Mouse (Mus musculus): ENCODE measurements around the gene Rgl1. TPM values are rescaled to one million over a fixed set of nuclear protein-coding genes. Genes with fewer than 3 reads are reported as not detected.
"Not testable (repeated sequence)": the region's sequence is repeated elsewhere in the genome, so short reads cannot be mapped to it uniquely, and the experiment has no call there.

Gene Rgl1
- total RNA-seq, 1 experiment from 2014 or later, result 12.6 TPM

DNA sequence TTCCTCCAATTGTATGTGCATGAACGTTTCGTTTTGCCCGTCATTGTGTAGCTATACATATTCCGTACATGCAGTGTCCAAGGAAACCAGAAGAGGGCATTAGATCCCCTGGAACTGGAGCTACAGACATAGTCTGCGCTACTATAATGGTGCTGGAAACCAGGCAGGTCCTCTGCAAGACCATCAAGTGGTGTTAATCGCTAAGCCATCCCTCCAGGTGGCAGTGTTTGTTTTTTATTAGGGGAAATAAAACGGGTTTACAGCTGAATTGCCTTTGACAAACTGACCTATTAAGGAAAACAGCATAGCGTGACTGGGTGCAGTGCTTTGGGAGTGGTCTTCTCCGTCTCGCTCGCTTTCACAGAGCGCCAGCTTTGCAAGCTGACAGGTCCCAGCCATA, 24.1 kb upstream of the Rgl1 start:
- ATAC-seq (ENCODE audit: extremely low read depth, insufficient number of reproducible peaks, low FRiP score, poor library complexity, severe bottlenecking), result peak; percentile 81

DNA sequence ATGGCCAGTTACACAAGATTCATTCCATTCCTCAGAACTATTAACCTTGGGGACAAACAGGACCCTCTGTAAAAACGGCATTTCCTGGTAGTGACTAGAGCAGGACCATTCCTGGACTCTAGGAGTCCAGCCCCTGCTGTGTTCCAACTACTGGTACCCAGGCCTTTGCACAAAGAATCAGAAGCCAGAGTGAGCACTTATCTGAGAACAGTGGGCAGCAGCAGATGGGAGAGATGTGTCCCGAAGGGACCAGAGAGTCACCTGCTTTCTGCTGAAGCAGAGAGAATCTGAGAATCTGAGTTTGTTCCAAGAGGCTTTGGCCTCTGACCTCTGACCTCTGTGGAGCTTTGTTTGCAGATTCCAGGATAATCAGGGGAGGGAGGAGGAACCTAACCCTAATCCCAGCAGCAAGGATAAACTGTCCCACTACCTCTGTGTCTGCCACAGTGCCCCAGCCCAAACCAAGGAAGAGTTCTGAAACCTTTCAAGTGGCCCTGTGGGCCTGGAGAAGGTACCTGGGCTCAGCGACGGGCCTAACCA, 22.0 kb upstream of the Rgl1 start:
- ATAC-seq (ENCODE audit: extremely low read depth, insufficient number of reproducible peaks, low FRiP score, poor library complexity, severe bottlenecking), result no peak

DNA sequence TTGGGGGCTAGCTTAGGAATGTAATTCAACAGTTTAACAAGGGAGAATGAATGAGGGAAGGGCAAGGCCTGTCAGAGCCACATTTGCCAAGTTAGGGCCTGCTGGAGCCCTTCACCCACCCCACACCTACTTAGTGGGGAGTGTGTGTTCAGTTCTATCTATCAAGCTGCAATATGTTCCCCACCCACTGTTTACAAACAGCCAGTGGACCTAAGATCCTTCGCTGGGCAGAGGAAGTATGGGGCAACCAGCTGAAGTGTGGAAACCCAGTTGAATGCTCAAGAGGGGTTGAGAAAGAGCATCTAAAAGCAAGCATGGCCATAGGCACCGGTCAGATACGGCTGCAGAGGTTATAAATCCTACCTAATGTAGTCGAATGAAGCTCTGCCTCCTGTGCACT, 20.8 kb upstream of the Rgl1 start:
- ATAC-seq (ENCODE audit: extremely low read depth, insufficient number of reproducible peaks, low FRiP score, poor library complexity, severe bottlenecking), result peak; percentile 50

DNA sequence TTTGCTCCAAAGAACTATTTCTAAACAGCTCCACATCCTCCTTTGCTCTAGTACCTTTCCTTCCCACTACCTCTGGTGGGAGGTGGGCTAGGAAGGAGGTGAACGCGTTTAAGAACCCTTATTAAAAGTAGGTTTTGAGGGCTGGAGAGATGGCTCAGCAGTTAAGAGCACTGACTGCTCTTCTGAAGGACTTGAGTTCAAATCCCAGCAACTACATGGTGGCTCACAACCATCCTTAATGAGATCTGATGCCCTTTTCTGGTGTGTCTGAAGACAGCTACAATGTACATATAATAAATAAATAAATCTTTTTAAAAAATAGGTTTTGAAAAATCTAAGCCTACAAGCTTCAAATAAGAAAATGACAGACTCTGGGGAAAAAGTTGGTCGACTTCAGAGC, 19.3 kb upstream of the Rgl1 start:
- not testable (repeated sequence) for ATAC-seq (ENCODE audit: extremely low read depth, insufficient number of reproducible peaks, low FRiP score, poor library complexity, severe bottlenecking)

DNA sequence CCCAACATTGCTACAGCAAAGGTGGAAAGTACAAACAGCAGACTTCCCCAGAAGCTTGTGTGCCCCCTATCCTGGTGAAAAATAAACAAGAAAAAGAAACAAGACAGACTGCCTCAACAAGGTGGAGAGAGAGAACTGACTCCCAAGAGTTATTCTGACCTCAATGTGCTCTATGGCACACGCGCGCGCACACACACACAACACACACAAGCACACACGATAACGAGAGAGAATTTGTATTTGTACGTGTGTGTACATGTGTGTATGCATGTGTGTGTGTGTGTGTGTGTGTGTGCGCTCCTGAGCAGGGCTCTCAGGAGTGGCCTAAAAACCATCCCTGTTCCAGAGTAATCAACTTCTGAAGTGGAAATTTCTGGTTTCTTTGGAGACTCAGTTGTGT, 18.5 kb upstream of the Rgl1 start:
- ATAC-seq (ENCODE audit: extremely low read depth, insufficient number of reproducible peaks, low FRiP score, poor library complexity, severe bottlenecking), result no peak

DNA sequence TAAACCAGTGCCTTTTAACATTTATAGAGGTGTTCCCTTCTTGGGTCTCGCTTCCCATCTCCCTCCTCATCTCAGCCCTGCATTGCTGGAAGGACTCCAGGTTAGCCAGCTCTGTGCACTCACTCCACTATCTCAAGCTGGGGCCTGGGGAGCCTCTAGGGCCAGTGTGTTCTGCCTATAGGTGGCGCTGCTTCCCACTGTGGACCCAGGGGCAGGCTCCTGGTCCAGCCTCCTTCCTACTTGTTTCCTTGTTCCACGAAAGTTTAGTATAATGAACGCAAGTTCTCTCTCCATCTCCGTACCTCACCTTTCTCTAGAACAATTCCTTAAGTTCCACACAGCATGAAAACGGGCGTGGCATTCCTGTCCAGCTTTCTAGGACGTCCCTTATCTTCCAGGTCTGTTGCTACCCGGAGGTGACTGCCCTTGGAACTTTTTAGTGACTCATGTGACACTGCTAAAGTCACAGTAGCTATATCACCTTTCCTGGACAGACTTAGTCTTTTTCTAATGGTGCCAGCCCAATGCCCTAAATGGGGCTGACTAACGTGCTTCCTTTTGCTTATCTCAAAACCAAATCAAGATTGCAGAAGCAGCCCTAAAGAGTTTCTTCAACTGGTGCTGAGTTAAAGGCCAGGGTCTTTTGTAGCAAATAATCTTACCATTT, 13.1 kb upstream of the Rgl1 start:
- peak; percentile 81 for ATAC-seq (ENCODE audit: extremely low read depth, insufficient number of reproducible peaks, low FRiP score, poor library complexity, severe bottlenecking)

DNA sequence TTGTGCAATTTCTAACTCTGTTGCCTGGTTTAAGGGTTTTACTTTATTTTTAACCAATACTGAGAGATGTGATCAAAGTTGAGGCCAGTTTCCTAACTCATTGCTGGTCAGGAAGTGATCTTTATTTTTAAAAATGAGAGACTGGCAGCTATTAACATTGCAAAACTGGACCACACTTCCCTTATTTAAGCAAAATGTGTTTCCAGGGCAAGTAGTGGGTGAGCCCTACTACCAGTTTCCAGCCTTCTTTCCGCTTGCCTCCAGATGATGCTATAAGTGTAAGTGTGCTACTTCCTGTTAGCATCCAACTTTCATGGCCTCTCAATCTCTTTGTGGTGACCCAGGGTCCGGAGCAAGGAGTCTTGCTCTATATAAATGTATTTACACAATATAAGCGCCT, 8.4 kb upstream of the Rgl1 start:
- not testable (repeated sequence) for ATAC-seq (ENCODE audit: extremely low read depth, insufficient number of reproducible peaks, low FRiP score, poor library complexity, severe bottlenecking)

DNA sequence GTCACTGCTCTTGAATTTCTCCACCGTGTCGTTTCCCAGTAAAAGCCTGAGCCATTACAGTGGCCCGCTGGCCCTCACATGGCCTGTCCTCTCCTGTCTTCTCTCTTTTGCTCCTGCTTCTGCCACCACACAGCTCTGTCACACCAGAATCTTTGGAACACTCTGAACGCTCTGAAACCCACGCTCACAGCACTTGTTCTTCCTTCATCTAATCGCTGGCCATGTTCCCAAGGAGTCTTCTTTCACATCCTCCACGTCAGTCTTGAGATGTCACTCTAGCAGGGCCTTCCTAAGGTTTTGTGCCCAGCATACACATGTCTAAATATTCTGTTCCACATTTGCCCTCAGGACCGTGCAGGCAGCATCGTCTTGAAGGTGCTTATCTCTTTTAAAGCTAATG, 4.9 kb upstream of the Rgl1 start:
- ATAC-seq (ENCODE audit: extremely low read depth, insufficient number of reproducible peaks, low FRiP score, poor library complexity, severe bottlenecking), result no peak

DNA sequence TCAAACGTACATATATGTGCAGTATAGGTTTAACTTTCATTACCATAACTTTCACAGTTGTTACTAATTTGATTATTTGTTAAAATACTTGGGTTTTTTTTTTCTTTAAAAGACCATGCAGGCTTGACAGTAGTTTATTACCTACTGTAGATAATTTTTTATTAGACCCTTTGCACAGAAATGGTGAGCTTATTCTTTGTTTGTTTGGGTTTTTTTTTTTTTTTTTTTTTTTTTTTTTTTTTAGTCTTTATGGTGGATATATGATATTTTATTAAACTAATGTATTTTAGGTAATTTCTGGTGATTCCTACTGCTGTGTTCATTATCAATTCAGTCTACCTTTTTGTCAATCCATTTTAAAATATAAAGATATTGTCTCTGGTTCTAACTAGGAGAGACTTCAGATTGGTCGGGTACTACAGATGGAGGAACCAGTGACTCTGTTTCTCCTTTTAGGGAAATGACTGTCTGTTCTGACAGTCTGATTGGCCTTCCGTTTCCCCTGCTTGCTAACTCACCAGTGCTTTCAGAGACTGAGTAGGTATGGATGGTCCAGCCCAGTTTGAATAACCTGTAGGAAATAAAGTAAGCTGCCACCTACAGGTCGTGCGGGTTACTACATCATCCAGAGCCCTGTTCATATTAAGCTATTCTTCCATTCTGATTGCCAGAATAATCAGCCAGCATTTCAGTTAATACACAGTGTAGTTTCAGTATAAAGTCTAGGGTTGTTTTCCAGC, 1.8 kb upstream of the Rgl1 start:
- peak; percentile 83 for ATAC-seq (ENCODE audit: extremely low read depth, insufficient number of reproducible peaks, low FRiP score, poor library complexity, severe bottlenecking)

DNA sequence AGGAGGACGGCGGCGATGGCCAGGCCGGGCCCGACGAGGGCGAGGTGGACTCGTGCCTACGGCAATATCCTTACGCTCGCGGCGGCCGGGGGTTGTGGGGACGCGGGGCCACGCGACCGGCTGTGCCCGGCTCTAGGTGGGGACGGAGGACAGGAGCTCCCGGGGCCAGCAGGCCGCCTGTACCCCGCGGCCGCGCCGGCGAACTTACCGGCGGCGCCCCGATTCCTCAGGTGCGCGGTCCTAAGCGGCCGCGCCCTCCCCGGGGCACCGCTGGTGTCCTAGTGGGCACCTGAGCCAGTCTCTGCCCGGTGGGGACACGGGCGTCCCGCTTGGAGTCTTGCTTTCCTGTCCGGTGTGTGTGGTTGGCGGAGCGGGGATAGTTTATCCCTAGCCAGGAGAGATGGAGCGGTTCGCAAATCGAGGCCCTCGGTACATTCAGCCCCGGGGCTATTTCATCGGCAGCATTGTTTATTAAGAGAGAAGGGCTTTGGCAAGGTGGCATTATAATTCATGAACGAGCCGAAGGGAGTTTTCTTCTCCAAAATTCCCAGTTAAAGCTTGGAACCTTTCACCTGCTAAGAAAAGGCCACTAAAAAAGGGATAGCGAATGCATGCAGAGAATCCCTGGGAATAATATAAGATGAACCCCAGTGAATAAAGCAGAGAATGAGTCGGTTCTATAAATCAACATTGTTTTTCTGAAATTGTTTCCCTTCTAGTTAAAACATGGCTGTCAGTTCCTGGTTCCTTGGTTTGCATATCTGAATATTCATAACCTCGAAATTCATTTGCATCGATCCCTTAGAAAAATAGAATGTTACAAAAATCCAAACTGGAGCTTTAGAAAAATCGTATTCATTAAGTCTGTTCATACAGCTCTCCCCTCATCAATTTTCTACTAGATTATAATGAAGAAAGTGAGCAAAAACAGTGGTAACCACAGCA, 925 bp upstream of the Rgl1 start:
- ATAC-seq (ENCODE audit: extremely low read depth, insufficient number of reproducible peaks, low FRiP score, poor library complexity, severe bottlenecking), result no peak

DNA sequence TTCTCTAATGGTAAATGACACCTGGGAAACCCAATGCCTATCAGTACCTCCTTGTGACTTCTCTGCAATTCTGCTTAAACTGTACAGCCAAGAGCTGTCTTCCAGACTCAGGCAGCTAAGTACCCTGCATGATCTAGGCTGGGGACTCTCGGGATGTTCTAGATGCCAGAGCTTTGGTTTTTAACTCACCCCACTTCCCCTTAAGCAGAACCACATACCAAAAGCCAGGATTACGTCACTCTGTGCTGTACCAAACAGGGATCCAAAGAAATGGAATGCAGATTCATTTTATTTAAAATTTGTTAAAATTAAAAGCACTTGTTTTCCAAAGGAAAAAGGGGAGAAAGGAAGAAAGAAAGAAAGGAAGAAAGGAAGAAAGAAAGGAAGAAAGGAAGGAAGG, 4.4 kb downstream of the Rgl1 start:
- no peak for ATAC-seq (ENCODE audit: extremely low read depth, insufficient number of reproducible peaks, low FRiP score, poor library complexity, severe bottlenecking)

DNA sequence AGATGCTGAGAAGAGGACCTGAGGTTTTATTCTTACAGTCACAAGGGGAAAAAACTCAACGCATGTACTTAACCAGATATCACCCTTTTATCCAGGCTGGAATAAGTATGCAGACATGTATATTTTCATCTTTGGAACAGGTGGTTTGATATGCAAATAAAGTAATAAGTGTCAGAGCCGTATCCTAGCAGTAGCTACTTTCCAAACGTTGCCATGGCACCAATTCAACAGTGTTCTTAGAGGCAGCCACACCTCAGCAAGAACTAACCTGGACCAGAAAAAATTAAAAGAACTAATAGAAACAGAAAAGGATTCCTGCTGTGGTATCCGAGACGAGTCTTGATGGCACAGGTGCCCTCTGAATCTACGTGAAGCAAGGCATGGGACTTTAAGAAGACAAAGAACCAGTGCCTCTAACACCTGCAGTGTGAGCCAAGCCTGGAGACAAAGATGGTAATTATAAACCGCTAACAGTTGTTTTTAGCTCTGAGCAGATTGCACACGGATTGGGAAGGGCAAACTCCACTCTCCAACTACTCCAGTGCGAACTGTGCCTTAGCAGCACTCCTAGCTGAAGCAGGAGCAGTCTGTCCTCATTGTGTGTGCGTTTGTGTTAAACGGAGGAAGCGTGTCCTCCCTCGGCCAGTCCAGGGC, 15.7 kb downstream of the Rgl1 start, which contains the start of gene Apobec4:
Gene Apobec4 (plus strand): TSS at position 240 of the 654 bp plus-strand sequence.
- ATAC-seq (ENCODE audit: extremely low read depth, insufficient number of reproducible peaks, low FRiP score, poor library complexity, severe bottlenecking), result no peak

DNA sequence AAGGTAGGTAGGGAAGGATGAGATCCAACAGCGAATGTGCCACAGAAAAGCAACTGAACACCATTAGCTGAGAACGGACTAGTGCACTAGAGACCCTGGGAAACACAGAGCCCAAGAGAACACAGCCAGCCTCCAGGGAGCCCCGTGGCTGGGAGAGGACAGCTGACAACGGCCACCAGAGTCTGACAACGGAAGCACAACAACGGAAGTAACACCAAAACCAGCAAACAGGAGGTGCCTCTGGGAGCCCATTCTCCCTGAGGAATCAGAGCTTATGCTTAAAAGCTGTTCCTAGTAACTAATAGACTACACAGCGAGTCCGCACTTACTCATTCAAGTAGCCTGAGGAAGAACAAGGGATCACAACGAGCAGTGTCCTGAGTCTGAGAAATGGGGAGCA, 16.9 kb downstream of the Rgl1 start:
- 0 out of 2 replicates have a peak, but pooled peaks have one; percentile 24 for ATAC-seq (ENCODE audit: extremely low read depth, insufficient number of reproducible peaks, low FRiP score, poor library complexity, severe bottlenecking)

DNA sequence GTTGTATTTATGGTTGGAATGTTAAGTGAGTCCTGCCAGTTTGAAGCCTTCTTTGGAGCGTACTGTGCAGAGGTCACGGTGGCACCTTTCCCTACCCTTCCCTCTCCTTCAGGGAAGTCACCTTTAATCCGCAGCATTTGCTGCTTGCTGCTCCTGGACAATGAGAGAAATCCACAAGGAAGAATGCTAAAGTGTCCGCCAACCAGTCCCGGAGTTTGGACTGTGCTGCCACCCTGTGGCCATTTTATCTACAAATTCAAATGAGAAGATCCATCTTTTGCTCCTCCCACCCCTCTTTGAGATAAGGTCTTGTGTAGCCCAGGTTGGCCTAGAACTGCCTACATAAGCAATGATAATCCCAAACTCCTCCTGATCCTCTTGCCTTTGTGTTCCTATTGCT, 19.7 kb downstream of the Rgl1 start:
- peak; percentile 53; the same call in 1 of the 2 replicates for ATAC-seq (ENCODE audit: extremely low read depth, insufficient number of reproducible peaks, low FRiP score, poor library complexity, severe bottlenecking)

DNA sequence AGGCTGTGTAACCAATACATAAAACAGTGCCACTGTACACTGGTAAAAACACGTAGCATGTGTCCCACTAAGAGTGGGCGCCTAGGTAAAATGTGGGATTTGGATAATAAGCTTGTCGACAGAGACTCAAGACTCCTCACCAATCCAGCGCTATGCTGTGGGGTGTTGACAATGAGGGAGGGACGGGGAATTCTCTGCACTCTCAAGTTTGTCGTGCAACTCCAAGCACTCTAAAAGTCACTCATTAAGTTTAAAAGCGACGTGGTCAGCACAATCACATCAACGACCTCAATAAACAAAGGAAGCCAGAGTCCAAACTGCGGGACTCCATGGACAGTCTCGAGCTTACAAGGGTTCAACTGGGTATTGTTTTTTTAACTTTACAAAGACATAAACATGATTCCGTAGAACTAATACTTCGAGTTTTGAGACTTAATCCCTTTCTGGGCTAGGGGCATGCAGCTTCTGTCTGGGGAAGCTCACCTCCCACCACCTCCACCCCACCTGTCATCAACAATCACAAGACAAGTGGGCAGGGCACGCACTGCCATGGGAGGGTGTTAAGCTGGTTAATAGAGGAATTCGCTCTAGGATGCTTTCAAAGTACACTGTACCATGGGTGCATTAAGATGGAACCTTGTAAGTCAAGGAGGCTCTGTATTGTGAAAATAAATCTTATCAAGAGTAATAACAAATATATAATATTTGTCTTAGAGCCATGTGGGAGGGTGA, 22.9 kb downstream of the Rgl1 start:
- ATAC-seq (ENCODE audit: extremely low read depth, insufficient number of reproducible peaks, low FRiP score, poor library complexity, severe bottlenecking), result no peak

DNA sequence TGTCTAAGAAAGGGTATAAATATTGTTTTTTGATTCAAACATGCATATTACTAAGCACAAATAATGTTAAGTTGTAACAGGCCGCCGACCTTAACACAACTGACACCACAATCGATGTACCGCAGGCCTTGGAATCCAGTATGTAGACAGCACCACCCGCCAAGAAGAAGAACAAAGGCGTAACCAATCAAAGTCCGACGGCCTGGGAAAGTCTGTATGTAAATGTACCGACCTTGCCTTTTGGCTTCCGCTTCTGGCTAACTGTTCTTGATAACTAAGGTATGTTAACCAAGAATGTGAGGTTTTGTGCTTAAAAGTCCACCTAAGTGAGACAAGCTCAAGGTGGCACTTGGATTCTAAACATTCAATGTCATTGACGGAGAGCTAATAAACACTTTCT, 26.8 kb downstream of the Rgl1 start:
- no peak for ATAC-seq (ENCODE audit: extremely low read depth, insufficient number of reproducible peaks, low FRiP score, poor library complexity, severe bottlenecking)

DNA sequence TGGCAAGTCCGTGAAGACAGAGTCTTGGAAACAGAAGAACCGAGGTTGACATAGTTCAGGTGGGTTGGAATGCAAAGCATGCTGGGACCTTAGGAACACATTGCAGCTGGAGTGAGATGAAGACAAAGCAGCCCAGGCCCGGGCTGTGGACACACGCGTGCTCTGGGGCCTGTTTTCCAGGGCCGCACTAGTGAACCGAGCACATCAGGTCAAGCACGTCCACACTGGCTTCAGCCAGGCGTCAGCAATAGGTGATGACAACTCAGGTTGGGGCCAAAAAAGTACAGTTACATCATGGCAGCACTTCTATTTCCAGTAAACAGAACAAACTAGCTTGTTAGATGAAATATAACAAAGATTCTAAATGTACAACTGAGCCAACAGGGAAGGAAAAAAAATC, 27.4 kb downstream of the Rgl1 start:
- ATAC-seq (ENCODE audit: extremely low read depth, insufficient number of reproducible peaks, low FRiP score, poor library complexity, severe bottlenecking), result no peak

DNA sequence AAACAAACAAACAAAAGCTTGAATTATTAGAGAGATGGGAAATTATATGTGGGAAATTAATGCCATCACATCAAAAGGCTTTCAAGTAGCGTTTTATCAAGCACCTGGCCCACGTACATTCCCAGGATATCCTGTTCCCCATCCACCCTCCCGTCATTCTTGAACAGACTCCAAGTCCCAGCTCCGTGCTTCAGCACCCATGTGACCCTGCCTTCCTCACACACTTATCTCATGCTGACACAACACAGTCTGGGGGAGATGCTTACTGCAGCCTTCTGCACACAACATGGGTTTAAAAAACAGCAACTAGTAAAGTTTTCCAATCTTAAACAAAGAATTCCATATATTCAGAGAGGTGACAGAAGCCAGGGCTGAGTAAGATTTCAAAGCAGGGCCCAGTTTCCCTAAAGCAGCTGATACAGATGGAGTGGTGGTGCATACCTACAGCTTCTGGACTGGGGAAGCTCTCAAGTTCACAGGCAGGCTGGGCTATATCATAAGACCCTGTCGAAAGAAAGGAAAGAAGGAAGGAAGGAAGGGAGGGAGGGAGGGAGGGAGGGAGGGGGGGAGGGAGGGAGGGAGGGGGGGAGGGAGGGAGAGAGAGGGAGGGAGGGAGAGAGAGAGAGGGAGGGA, 38.4 kb downstream of the Rgl1 start:
- no peak for ATAC-seq (ENCODE audit: extremely low read depth, insufficient number of reproducible peaks, low FRiP score, poor library complexity, severe bottlenecking)

Data from neutrophil, adult 5-6 weeks (primary cell).